Mouse (Mus musculus) urinary bladder, postnatal 4 days (tissue): Measurements from ENCODE around the gene Psmd8.
A peak's percentile ranks its signal among the peaks of the same experiment; 100 is the strongest.
"Not testable (repeated sequence)": the region's sequence is repeated elsewhere in the genome, so short reads cannot be mapped to it uniquely, and the experiment has no call there.

ENCODE experiments used
- DNase-seq, 2 experiments: peaks; one replicate each; pipeline ENCODE4 v3.0.0; 2021 to 2022; ENCODE audit warnings: low spot score in 2 of 2

Gene Psmd8

DNA sequence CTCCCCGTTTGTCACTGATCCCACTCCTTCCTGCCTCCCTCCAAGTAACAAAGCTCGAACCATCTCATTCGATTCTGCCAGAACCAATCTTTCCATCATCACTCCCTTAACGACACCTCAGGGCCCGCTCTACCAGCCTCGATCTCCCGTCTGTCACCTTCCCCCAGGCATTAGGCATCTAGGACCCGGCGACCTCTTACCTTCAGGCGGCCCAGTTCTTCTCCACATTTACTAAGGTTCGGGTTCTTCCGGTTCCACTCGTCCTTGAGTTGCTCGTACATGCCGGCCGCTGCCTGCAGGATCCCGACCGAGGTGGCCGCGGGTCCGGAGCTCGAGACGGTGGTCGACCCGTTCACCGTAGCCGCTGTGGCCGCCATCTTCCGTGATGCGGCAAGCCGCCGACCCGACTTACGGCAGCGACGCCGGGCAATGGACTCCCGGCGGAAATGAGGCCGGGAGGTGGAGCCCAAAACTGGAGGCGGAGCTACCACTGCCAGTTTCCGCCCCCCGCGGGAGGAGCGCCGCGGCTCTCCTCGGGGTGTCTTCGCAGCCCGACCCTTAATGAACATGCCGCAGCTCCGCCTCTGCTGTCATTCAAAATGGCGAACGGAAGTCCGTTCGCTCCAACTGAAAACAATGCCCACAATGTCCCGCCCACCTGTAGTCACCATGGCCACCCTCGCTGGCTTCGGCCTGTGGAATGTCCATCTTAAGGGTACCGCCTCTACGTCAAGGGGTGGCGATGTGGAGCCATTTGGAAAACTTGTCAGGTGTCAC is at the start of gene Psmd8:
Gene Psmd8 (minus strand): TSS at position 625 of the 777 bp plus-strand sequence.
- DNase-seq, result peak; percentile 95 to 97

GRCm38 (mm10) chr7:29228202-29228601 is 47.7 kb upstream of the Psmd8 start:
- no peak for DNase-seq

DNA sequence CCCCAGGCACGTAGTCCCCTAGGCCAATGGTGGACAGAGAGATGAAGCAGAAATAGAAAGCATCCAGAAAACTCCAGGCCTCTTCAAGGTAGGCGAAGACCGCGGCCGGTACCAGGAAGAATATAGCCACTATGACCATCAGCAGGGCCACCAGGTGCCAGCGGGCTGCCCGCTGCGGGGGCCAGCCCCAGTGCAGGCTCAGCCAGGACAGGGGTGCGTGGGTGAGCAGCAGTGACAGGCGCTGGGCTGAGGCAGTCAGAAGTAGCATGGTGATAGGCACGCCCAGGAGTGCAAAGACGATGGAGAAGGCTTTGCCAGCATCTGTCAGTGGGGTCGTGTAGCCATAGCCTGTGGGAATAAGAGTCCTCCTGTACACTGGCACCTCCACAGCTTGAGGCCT is 45.0 kb upstream of the Psmd8 start:
- DNase-seq, result no peak

DNA sequence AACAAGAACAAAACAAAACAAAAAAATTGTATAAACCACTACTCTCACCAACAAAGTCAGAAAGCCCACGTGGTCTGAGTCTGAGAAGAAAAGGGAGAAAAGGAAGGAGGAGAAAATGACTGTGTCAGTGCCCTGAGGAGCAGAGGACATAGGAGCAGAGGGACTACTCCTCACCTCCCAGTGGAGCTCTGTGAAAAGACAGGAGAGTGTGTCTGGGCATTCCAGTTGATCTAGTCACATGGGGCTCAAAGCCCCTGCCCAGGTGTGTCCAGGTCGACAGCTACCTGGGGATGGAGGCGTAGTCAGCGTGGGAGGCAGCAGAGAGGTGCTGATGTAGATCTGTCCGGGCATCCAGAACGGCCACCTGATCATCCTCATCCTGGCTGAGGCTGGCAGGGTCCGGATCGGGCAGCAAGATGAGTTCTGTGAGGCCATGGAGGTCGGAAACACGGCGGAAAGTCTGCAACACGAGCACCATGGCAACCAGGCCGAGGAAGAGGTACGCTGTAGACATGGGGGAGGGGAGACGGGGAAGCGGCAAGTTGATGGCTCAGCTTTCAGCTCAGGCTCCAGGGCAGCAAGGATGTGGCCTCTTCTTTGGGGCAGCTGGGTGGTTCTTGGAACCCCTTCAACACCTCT is 44.4 kb upstream of the Psmd8 start:
- no peak for DNase-seq

DNA sequence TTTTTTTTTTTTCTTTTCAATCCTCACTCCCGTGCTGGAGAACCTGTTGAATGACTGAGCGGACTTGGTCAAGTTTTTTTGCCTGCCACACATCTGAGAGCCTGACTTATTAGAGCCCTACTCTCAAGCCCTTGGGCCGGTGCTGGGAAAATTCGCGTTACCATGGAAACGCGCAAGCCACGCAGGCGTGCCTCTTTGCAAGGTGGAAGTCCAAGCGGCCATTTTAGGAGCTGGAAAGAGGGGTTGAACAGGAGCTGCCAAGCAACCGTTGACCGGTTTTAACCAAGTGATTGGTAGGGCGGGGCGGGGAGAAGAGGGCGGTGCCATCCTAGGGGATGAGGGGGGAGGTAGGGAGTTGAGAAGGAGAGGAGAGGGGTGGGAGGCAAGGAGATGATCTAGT is 34.3 kb upstream of the Psmd8 start:
- DNase-seq, result no peak

DNA sequence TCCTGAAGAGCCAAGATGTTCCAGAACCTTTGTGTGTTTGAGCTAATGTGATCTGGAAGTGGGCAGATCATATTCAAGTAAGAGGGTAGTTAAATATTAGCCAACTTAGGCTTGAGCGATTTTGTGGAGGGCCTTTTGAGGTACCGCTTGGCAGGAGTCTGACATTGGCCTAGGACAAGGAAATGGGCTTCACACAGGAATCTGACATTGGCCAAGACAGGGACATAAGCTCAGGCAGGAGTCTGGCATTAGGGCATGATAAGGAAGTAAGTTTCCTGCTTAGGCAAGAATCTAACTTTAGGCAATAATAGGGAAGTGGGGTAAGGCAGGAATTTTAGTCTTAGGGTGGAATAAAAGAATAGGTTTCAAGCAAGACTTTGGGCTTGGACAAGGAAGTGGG is 33.7 kb upstream of the Psmd8 start:
- no peak for DNase-seq

DNA sequence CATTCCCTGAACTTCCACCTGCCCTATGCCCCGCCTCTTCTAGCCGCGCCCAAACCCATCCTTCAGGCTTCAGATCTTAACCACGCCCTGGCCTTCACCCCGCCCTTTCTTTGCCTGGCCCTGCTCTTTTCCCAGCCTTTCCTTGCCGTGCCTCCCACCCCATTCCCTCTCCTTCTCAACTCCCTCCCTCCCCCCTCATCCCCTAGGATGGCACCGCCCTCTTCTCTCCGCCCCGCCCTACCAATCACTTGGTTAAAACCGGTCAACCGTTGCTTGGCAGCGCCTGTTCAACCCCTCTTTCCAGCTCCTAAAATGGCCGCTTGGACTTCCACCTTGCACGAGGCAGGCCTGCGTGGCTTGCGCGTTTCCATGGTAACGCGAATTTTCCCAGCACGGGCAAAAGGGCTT is 33.2 kb upstream of the Psmd8 start, which contains the start of gene Catsperg1:
Gene Catsperg1 (minus strand): TSS at position 361 of the 408 bp plus-strand sequence.
- no peak for DNase-seq

DNA sequence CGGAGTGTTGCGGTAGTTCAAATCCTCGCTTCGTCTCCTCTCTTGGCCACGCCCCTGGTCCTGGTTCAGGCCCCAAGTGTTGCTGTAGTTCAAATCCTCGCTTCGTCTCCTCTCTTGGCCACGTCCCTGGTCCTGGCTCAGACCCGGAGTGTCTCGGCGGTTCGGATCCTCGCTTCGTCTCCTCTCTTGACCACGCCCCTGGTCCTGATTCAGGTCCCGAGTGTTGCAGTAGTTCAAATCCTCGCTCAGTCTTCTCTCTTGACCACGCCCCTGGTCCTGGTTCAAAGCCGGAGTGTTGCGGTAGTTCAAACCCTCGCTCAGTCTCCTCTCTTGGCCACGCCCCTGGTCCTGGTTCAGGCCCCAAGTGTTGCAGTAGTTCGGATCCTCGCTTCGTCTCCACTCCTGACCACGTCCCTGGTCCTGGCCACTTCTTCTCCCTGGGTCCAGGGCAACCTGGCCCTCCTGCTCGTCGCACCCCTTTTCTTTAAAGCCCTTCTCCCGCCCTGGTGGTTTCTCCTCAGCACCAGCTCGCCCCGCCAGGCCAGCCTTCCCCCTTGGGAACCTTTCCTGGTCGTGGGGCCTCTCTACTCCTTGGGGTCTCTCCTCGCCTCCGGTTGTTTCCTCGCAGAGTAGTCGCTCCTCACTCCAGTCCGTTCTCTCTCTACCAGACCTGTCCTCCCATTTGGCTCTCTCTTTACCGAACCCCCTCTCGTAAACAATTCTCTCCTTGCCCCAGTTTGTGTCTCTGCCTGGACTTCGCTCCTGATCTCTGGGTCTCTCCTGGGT is 32.5 kb upstream of the Psmd8 start:
- DNase-seq, result not testable (repeated sequence)

DNA sequence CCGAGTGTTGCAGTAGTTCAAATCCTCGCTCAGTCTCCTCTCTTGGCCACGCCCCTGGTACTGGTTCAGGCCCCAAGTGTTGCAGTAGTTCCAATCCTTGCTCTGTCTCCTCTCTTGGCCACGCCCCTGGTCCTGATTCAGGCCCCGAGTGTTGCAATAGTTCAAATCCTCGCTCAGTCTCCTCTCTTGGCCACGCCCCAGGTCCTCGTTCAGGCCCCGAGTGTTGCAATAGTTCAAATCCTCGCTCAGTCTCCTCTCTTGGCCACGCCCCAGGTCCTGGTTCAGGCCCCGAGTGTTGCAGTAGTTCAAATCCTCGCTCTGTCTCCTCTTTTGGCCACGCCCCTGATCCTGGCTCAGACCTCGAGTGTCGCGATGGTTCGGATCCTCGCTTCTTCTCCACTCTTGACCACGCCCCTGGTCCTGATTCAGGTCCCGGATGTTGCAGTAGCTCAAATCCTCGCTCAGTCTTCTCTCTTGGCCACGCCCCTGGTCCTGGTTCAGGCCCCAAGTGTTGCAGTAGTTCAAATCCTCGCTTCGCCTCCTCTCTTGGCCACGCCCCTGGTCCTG is 31.8 kb upstream of the Psmd8 start:
- DNase-seq, result no peak

GRCm38 (mm10) chr7:29211415-29212198 is 31.1 kb upstream of the Psmd8 start:
- DNase-seq, result peak; percentile 91 to 92

- peak in 1 of 2 experiments; percentile 68 for DNase-seq
Measured at GRCm38 (mm10) chr7:29211013-29211412, 30.5 kb upstream of the Psmd8 start.

DNA sequence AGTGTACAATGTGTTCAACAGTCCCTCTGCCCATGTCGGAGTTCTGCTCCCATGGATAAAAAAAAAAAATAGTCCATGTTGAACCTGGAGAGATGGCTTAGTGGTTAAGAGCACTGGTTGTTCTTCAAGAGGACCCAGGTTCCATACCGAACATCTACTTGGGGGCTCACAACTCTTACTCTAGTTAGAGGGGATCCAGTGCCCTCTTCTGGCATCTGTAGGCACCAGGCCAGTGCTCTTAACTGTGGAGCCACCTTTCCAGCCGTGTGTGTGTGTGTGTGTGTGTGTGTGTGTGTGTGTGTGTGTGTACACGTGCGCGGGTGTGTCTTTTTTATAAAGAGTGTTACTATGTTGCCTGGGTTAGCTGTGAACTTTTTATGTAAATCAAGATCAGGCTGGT is 22.1 kb upstream of the Psmd8 start:
- DNase-seq, result no peak

- DNase-seq, result not testable (repeated sequence)
Measured at GRCm38 (mm10) chr7:29194230-29194629, 13.7 kb upstream of the Psmd8 start.

DNA sequence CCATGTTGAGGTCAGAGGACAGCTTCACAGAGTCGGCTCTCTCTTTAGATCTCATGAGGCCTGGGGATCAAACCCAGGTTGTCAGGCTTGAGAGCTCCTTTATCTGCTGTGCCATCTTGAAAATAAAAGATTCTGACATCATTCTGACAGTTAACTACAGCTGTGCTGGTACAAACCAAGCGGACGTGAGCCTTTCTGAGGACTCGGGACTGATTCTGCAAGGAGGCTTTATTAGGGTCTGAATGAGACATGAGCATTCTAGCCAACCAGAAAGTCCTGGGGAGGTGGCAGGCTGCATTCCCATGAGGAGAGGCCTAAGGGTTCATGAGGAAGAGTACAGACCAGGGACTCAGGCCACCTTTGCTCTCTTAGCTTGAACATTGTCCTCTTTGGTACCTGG is 822 bp upstream of the Psmd8 start:
- DNase-seq, result not testable (repeated sequence)

DNA sequence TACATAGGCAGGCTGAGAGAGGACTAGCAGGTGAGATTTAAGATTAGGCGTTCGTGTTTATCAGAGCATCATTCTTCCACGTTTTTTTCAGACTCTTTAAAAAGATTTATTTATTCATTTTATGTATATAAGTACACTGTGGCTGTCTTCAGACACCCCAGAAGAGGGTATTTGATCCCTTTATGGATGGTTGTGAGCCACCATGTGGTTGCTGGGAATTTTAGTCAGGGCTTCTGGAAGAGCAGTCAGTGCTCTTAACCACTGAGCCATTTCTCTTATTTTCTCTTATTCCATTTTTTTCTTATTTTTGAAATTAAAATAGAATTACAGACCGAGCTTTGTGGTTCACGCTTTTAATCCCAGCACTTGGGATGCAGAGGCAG is 344 bp upstream of the Psmd8 start:
- DNase-seq, result no peak

GRCm38 (mm10) chr7:29179323-29179722 is 1.2 kb downstream of the Psmd8 start:
- DNase-seq, result no peak

GRCm38 (mm10) chr7:29178106-29178505 is 2.4 kb downstream of the Psmd8 start:
- DNase-seq, result no peak

DNA sequence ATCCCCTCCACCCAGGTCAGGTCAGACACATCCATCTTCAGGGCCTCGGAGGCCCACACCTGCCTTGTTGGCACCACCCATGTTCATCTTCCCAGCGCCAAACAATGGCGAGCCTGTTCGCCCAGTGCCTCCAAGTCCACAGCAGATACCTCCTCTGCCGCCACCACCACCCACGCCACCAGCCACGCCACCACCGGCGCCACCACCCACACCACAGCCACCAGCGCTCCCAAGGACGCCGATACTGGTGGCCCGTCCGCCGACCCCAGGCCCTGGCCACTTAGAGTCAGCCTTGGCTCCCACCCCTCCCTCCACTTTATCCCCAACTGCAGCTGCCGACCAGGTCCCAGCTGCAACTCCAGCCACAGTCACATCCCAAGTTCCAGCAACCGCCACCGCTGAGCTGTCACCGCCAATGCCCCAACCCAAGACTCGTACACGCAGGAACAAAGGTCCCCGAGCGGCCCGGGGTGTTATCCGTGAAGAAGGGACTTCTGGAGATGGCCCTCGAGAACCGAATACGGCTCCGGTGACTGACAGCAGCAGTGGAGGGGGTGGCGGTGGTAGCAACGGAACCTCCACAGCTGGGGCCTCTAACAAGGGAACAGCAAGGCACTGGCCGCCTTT is 8.0 kb downstream of the Psmd8 start:
- no peak for DNase-seq

DNA sequence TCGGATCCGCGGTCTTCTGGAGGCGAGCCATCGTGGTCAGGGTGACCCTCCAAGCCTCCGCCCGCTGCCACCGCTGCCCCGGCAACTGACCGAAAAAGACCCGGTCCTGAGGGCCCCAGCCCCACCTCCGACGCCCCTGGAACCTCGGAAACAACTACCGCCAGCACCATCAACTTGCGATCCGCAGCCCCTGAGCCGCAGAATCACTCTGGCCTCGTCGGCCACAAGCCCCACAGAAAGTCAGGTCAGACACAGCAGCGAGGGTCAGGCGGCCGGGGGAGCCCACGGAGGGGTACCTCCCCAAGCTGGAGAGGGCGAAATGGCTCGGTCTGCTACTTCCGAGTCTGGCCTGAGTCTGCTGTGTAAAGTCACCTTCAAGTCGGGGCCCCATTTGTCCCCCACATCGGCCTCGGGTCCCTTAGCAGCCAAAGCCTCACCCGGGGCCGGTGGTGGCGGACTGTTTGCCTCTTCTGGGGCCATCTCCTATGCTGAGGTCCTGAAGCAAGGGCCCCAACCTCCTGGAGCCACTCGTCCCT is 8.9 kb downstream of the Psmd8 start:
- DNase-seq, result no peak

- DNase-seq, result no peak
Measured at GRCm38 (mm10) chr7:29170755-29171561, 9.5 kb downstream of the Psmd8 start.
